Mouse (Mus musculus): ENCODE results near the gene Nphs1.

Gene Nphs1

GRCm38 (mm10) chr7:30457629-30458330 is at the start of gene Nphs1, which contains the start of gene Kirrel2:
Gene Nphs1, plus strand, starts transcription at chr7:30458315.
Gene Kirrel2, minus strand, starts transcription at chr7:30457690.
- no peak for DNase-seq

- peak in 1 of 2 experiments; percentile 1 for DNase-seq
Observed at GRCm38 (mm10) chr7:30408639-30409038, 49.5 kb upstream of the Nphs1 start.

GRCm38 (mm10) chr7:30409789-30410188 is 48.3 kb upstream of the Nphs1 start:
- peak in 1 of 2 experiments; percentile 17 for DNase-seq

- peak in 1 of 2 experiments; percentile 6 for DNase-seq
Observed at GRCm38 (mm10) chr7:30411023-30411422, 47.1 kb upstream of the Nphs1 start.

GRCm38 (mm10) chr7:30412735-30413147 is 45.4 kb upstream of the Nphs1 start:
- DNase-seq, result peak in 1 of 2 experiments; percentile 34

- peak in 1 of 2 experiments; percentile 26 for DNase-seq
Observed at GRCm38 (mm10) chr7:30413596-30413995, 44.5 kb upstream of the Nphs1 start, which contains the start of gene Tyrobp. Gene Tyrobp, plus strand, starts transcription at chr7:30413760.

GRCm38 (mm10) chr7:30417856-30418255 is 40.3 kb upstream of the Nphs1 start:
- peak in 1 of 2 experiments; percentile 27 for DNase-seq

GRCm38 (mm10) chr7:30419561-30420499 is 38.3 kb upstream of the Nphs1 start, which contains the start of gene Hcst:
Gene Hcst, minus strand, starts transcription at chr7:30419854.
- peak in 1 of 2 experiments; percentile 27 for DNase-seq

GRCm38 (mm10) chr7:30420673-30421072 is 37.4 kb upstream of the Nphs1 start:
- no peak for DNase-seq

GRCm38 (mm10) chr7:30421175-30421889 is 36.8 kb upstream of the Nphs1 start, which contains the start of gene Nfkbid:
Gene Nfkbid, plus strand, starts transcription at chr7:30421732.
- peak; percentile 75 to 80 for DNase-seq

- peak; percentile 86 to 92 for DNase-seq
Observed at GRCm38 (mm10) chr7:30421890-30422435, 36.2 kb upstream of the Nphs1 start.

GRCm38 (mm10) chr7:30422560-30422959 is 35.6 kb upstream of the Nphs1 start:
- DNase-seq, result no peak

GRCm38 (mm10) chr7:30423071-30423641 is 35.0 kb upstream of the Nphs1 start:
- DNase-seq, result no peak

GRCm38 (mm10) chr7:30429327-30429726 is 28.8 kb upstream of the Nphs1 start:
- DNase-seq, result no peak

GRCm38 (mm10) chr7:30430191-30430590 is 27.9 kb upstream of the Nphs1 start:
- no peak for DNase-seq

- DNase-seq, result peak; percentile 71 to 78
Observed at GRCm38 (mm10) chr7:30431793-30432192, 26.3 kb upstream of the Nphs1 start.

- peak; percentile 73 to 79 for DNase-seq
Observed at GRCm38 (mm10) chr7:30434238-30434637, 23.9 kb upstream of the Nphs1 start.

- no peak for DNase-seq
Observed at GRCm38 (mm10) chr7:30434701-30435100, 23.4 kb upstream of the Nphs1 start.

- DNase-seq, result no peak
Observed at GRCm38 (mm10) chr7:30435156-30435555, 23.0 kb upstream of the Nphs1 start.

GRCm38 (mm10) chr7:30436879-30437278 is 21.2 kb upstream of the Nphs1 start:
- no peak for DNase-seq

GRCm38 (mm10) chr7:30439734-30440133 is 18.4 kb upstream of the Nphs1 start:
- DNase-seq, result no peak

GRCm38 (mm10) chr7:30440697-30441096 is 17.4 kb upstream of the Nphs1 start:
- peak in 1 of 2 experiments; percentile 55 for DNase-seq
